Mouse (Mus musculus) right cerebral cortex, adult 2 months (tissue): ENCODE measurements around the gene Sc5d.

Source experiments
- DNase-seq, 2 experiments: peaks; one replicate each; pipeline ENCODE4 v3.0.0; 2021 to 2022; ENCODE audit warnings: low spot score in 2 of 2

Gene Sc5d

DNA sequence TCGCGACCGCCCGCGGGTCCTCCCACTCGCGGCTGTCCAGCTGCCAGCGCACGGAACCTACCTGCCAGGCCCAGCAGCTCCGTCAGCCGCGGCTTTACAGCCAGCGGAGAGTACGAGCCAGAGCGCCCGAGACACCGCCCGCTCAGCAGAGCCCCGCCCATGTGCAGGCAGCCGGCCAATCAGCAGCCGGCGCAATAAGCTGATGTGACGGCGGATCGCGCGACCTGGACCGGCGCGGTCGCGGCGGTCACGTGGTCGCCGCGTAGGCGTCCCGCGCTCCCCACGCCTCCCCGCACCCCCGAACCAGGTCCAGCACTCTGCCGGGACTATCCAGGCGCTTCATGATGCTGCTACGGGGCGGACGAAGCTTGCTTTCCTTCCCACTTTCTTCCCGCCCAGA lies at the start of gene Sc5d:
TSS of gene Sc5d (minus strand) at position 112 of the 400 bp plus-strand sequence.
- peak; percentile 93 to 95 for DNase-seq

GRCm38 (mm10) chr9:42311311-42311710 lies 47.3 kb upstream of the Sc5d start:
- DNase-seq = no peak

DNA sequence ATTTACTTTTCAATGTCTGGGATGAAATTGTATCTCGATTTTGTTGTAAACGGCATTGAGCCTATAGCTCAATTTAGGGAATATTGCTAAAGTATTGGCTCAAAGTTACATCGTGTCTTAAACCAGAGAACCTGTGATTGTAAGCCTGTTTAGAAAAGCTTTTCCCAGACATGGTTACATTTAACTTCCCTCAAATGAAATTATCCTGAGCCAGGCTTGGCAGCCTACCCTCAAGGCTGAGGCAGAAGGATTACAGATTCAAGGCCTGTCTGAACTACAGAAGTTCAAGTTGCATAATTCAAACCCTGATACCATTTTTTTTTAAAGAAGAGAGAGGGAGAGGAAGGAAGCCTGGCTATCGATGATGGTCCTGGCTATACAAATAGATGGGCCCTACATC lies 39.8 kb upstream of the Sc5d start:
- DNase-seq = no peak

DNA sequence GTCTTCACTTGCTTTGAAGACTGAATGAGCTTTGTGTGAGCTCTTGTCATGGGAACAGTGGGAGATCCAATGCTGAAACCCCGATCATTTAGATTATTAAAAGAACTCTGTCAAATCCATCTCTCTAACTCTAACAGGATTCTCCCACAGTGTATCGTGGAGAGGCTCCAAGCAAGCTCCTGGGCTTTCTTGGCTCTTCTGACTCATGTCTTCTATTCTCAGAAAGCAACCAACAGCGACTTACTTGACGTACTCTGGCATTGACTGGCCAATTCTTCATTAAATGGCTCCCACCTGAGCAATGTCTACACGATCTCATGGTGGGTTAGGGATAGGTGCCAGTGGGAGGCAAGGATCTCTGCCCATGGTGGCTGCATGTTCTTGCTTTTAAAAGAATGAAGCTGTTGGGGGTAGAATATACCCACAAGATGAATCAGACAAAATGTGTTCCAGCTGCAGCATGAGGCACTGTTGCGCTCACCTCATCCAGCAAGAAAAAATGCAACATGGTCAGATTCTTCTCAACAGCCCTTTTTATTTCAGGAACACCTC lies 37.1 kb upstream of the Sc5d start:
- DNase-seq = no peak

DNA sequence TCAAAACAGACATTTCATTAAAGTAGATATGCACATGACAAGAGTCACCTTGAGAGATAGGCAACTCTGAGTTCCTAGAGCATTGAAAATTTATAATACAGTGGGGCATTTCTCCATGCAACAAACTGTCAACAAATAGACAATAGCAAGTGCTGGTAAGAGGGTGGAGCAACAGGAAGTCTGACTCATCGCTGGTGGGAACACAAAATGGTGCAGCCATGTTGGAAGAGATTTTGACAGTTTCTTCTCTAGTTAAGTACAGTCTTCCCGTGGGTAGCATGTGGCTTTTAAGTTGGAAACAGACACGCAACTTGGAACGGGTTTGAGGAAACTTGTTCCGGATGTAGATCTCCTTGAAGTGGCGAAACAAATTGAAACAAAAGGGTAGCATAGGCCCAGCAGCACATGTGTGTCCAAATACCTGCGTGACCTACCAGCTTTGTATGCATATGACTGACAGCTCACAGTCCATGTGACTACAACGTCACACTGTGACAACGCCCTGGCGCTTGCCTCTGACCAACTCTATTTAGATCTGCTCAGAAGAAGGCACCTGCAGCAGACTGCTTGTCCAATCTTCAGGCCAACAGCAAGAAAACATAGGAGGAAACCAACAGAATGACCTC lies 32.4 kb upstream of the Sc5d start:
- DNase-seq = no peak

- DNase-seq = no peak
Observed at GRCm38 (mm10) chr9:42294131-42294530, 30.1 kb upstream of the Sc5d start.

DNA sequence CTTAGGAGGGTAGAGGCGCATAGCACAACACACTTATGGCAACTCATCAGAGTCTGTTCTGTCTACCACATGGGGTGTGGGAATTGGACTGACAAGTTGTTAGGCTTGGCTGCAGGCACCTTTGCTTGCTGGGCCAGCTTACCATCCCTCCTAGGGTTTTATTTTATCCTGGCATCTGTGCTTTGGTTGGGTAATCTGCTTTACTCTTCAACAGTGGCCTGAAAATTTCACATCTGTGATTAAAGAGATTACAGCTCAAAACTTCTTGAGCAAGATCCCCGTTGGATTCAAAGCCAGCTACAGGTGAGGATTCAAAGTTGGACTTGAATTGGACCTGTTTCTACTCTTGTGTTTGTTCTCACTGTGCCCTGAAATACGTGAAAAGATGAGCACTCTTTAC lies 29.5 kb upstream of the Sc5d start:
- DNase-seq = no peak

GRCm38 (mm10) chr9:42293051-42293450 lies 29.0 kb upstream of the Sc5d start:
- no peak for DNase-seq

DNA sequence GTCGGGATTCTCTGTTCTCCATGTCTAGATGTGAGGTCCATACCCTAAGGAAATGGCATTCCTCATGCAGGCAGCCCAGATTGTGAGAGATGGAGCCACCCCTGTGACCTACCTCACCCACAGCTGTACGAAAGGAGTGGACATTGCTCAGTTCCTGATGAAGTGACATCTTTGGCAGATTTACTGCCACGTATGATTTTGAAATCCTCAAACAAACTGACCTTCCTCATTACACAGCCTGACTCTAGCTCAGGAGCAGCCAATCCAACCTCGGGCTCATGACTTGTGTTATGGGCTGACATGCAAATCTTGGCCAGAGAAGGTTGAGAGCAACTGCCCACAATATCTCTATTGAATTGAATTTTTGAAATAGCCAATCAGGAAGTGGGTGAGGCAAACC lies 15.6 kb upstream of the Sc5d start:
- DNase-seq = no peak

DNA sequence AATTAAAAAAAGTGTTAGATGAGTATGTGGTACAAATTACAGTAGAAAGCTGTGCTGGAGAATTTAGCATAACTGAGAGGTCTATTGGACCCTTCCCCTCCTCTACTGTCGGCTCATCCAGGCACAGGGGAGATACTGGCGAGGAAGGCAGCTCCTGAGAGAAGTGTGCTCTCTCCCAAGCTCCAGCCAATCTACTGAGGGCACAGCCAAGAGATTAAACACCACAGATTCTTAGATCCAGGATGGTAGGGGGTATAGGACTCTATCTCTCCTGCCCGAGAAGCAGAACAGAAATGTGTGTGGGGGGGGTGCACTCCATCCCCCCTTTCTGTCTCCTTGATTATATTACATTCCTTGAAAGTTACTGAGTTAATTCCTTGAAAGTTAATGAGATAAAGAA lies 14.0 kb upstream of the Sc5d start:
- DNase-seq = no peak

- DNase-seq = no peak
Observed at GRCm38 (mm10) chr9:42277606-42278005, 13.6 kb upstream of the Sc5d start.

- no peak for DNase-seq
Observed at GRCm38 (mm10) chr9:42277162-42277561, 13.1 kb upstream of the Sc5d start.

- DNase-seq = no peak
Observed at GRCm38 (mm10) chr9:42275761-42276145, 11.7 kb upstream of the Sc5d start.

DNA sequence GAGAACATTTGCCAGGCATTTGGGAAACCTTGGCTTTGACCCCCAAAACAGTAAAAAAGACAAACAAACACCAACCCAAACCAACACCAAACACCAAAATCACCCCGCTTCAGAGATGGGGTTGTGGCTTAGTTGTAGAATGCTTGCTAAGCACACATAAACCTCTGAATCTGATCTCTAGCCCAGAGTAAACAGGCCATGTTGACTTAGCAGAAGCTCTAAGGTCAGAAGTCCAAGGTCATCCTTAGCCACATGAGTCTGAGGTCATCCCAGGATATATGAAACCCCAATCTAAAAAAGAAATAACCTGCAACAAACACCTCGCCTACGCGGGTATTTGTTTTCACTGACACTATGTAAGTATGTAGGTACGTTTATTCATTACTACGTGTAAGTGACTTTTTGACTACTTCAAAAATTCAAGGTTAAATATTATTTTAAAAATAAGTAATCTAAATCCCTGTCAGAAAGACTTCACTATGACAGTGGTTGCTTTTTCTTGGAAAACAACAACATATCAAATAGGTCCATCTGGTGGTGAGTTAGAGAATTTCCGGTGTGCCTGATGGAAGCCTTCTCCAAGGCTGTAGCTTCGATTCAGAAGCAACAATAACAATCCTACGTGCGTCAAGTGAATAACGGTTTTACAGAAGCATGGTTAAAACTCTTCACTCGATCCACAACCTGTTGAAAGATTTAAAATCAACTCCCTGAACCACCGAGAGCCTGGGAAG lies 11.1 kb upstream of the Sc5d start:
- peak; percentile 34 to 50 for DNase-seq

DNA sequence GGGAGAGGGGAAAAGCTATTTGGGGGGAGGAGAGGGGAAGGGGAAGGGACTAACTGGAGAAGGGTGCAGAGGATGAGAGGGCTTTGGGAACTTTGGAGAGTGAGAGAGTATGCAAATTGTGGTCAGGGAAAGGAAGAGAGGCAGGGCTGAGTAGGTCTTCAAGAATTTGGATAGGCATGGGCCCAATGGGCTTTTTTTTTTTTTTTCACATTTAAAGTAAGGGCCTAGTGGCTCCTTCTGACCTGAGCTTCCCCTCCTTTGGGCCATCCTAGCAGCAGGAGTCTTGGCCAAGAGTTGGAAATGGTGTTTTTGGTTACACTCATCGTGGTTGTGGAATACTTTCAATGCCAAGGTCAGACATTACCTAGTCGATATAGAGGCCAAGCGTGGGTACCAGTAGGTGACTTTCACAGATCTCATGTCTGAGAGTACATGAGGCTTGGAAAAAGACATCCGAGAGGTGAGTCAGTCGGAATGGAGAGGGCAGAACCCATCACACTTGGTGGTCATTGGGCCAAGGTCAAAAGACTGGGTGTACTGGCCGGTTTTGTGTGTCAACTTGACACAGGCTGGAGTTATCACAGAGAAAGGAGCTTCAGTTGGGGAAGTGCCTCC lies 9.7 kb upstream of the Sc5d start:
- DNase-seq = no peak

DNA sequence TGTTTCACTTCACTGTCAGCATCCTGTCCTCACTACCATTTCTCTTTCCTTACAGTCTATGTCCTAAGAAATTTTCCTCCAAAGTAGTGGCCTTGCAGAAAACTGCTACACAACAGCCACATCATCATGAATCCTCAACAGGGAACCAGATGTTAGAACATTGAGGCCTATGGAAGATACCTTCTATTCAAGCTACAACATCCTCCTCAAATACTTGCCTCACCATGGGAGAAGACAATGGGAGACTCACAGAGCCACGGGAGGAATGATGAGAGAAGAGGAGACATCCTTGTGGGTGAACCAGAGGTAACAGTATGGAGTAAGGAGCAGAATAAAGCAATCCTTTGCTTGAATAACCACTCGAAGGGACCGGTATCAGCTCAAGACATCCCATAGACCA lies 9.1 kb upstream of the Sc5d start:
- DNase-seq = no peak

DNA sequence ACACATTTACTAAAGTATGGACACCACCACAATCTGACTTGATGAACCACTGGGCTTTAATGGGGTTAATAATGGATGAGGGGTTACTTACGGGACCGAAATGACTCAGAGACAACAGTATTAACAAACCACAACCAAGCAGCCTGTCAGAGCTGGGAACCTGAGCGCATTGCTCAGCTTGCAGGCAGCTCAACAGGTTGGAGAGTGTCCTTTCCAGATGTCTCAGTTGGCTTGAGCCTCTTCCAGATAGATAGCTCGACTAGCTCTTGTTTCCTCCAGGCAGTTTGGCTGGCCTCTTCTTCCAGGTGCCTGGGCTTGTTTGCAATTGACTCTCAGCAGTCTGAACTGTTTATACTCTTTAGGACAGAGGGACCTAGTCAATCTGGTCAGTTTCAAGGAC lies 8.6 kb upstream of the Sc5d start:
- DNase-seq = no peak

DNA sequence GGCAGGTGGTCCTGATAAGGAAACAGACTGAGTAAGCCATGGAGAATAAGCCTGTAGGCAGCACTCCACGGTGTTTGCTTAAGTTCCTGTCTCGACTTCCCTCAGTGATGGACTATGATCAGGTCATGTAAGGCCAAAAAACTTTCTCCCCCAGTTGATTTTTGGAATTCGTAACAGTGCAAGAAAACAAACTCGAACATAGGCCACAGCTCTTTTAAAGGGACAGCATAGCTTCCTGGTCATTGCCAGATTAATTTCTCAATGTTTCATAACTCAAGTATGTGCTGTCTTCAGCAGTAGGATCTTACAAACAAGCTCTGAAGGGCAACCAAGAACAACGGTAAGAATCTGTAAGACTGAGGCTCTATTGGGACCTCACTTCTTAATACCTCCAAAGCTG lies 7.4 kb upstream of the Sc5d start:
- DNase-seq = no peak

GRCm38 (mm10) chr9:42270617-42271016 lies 6.6 kb upstream of the Sc5d start:
- DNase-seq = no peak

DNA sequence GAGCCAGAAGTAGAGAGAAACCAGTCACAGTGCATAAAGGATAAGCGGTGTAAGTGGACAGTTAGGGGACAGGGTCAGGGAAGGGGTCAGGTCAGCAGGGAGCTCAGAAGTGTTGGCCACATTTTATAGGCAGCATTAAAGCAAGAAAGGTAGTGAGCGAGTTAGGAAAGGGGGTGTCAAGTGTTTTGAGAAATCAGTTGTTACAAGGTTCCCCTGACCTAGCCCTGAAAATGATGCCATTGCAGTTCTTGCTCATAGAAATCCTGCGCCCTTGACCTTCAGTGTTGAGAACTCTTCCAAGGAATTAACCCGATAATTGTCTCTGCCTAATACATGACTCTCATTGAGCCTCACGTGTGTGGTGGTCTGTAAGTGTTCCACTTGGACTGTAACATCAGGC lies 6.0 kb upstream of the Sc5d start:
- DNase-seq = no peak

- no peak for DNase-seq
Observed at GRCm38 (mm10) chr9:42268371-42268770, 4.3 kb upstream of the Sc5d start.

DNA sequence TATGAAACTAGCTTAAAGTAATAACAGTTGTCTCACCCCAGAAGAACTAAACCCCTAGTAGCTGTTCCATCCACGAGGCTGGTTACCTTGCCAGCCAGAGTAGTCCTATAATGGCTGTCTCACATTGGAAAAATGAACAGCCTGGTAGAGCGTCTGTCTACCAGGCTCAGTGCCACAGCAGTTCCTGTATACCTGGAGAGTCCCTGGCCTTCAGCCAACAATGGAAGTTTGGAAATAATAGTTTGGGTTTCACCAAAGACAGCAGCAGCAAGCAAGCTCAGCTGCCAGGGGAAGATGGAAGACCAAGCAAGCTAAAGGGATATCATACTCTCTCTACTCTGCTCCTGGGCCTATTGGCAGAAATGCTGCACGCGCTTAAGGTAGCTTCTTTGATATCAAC lies 1.3 kb upstream of the Sc5d start:
- no peak for DNase-seq

DNA sequence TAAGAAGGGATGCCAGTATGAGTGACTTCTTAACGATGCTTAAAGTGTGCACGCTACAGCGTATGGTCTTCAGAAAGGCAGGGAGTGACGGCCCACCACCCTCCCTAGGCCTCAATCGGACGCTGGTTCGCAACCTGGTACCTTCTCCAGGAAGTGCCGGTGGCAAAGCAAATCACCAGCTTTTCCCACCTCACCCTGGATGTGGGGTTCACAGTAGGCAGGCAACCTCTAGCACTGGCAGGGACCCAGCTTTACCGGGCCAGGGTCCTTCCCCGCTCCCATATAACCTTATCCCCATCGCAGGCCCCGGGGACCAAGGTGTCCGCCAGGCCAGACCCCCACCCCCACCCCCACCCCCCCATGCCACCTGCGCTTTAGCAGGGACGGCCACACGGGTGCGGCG lies 346 bp downstream of the Sc5d start:
- DNase-seq = peak in 1 of 2 experiments; percentile 26
